Mouse (Mus musculus) frontal cortex, postnatal 14 days (tissue): ENCODE measurements at regions not wholly inside any gene's neighbourhood (a gene's known extent, or its start where the extent isn't known, plus 50 kb on each side); places are given as distances from the start of the nearest gene placed in this dataset.

ENCODE experiments used
- DNase-seq, 2 experiments: peaks; one replicate each; pipeline ENCODE4 v3.0.0; 2022; ENCODE audit warnings: low spot score in 2 of 2

DNA sequence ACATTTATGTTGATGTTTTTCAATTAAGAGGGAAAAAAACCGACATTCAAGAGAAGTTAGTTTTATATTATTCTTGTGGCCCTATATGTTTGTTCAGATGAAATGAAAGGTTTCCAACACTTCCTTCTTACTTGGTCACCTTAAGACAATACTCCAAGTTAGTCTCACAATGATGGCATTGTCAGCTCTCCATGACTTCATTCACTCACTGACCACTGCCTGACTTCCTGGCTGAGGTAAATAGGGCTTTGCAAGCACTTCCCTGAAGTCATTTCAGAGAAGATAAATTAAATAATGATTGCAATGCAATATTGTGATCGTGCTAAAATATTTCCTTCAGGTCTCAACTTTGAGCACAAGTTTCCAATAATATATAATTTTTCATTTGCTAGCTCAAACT, 197.9 kb upstream of the Cep162 start:
- DNase-seq: no peak

DNA sequence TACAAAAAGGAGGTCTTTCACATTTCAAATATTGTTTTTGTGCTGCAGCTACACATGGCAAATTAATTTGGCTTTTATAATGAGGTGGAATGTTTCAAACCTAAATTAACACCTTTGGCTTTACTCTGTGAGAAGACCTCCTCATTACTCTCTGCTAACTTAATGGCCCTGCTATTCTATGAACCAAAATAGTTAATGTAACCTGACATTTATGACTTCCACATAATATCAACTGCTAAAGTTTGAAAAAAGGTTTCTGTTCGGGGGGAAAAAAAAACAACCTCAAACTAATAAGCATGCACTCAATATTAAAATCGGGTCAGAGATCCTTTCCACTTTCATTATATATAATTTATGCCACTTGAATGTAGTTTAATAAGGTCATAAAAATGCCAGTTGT, 197.2 kb upstream of the Cep162 start:
- no peak for DNase-seq

DNA sequence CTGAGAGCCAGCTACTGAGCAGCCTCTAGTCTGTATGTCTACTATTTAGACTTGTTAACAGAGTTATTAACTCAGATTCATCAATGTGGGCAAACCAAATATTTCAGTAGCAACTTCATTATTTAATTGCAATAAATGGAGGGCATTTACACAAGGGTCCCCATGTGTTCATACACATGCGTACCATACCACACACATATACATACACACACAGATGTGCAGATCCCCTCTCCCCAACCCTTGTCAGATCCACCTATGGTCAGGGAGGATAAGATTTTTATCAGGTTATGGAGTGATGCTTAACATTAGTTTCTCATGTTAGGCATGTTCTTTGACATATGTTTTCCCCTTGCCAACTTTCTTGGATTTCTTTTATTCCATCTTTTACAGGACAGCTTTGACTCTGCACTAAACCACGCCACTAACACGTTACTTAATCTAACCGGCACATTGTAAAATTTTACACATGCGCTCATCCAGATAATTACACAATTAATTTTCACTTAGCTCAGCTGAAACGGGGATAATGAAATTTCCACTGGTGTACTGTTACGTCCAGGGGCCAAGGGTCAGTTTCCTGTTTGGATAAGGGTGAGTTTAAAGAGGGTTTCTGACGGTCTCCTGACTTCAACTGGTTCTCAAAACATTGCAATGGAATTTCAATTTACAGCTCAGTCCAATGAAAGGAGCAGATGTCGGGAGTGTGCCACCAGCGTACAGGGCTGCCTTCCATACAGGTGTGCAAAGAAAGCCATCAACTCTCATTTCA, 188.3 kb upstream of the Cep162 start:
- DNase-seq: no peak

DNA sequence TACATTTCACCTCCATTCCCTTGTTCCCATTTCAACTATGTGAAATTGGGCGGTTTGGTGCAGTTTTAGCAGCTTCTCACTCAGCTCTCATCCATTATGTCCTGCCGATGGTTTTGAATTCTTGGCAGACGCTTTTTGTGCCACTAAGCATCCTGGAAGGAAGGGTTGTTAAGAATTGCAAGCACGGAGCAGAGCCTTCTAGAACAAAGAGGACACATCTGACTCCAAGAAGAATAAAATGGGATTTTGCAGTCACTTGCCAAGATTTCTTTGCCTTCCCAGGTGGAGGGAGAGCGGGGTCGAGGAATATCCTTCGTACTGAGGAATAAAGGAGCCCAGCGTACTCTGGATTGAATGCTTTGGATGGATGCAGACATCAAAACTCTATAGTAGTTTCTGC, 176.7 kb upstream of the Cep162 start:
- no peak for DNase-seq

DNA sequence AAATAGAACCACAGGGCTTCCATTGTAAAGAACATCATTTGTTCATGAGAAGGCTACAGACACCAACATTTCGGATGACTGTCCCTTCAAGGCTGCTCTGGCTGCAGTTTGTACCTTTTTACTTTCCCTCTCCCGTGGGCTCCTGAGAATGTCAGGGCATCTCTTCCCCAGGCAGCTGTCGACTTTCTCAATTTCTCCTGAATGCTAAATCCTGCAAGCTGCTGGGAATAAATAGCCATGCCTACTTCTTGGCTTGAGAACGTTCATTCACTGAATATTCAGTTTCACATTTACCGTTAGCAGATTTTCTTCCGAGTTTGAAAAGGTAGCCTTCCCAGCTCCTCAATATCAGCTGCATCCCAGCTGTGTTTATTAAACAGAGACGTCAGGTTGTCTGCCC, 176.2 kb upstream of the Cep162 start:
- no peak for DNase-seq

DNA sequence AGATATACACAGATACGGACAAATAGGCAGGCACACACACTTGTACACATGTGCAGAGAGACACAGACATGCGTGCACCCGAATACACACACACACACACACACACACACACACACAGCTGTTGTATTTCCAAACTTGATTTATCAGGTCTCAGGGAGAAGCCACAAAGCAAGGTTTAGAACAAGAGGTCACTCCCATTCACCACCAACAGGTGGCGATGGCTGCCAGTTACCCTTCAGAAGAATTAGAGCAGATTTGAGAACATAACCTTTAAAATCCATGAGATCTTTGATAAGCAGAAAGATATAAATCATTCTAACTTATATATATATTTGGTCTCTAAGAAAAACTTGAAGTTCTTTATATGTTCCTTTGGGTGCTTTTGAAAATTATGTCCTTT, 169.9 kb upstream of the Cep162 start:
- peak in 1 of 2 experiments; percentile 16 for DNase-seq

DNA sequence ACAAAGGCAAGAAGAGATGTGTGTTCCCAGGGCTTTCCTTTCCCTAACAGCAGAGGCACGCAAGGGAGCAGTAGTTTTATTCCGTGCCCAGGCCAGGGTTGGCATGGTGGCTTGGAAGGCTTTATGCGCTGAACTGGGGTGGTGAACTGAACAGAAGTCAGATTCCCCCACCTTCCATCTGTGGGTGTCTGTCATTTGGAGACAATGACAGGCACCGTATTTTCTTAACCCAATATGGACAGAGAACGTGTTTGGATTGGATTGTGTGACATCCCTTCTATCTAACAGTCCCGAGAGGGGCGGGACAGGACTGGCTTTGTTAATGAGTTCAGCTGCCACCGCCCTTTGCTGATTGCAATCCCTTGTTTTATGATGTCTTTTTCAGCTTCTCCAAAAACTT, 165.8 kb upstream of the Cep162 start:
- no peak for DNase-seq

DNA sequence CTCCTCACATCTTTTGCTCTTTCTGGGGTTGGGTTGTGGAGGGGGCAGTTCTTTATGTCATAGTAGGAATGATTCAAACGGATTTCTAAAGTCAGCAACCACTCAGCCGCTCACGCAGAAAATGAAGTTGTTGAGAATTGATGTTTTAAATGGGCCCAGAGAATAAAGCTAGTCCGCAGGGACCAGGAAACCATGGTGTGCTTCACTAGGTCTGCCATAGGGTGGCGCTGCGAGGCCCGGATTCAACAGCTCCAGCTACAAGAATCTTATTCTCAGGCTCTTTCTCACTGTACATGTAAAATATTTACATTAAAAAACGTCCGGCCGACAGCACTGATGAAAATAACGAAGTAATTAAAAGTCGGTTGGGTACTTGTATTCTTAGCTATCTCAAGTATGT, 164.0 kb upstream of the Cep162 start:
- peak; percentile 18 to 72 for DNase-seq

DNA sequence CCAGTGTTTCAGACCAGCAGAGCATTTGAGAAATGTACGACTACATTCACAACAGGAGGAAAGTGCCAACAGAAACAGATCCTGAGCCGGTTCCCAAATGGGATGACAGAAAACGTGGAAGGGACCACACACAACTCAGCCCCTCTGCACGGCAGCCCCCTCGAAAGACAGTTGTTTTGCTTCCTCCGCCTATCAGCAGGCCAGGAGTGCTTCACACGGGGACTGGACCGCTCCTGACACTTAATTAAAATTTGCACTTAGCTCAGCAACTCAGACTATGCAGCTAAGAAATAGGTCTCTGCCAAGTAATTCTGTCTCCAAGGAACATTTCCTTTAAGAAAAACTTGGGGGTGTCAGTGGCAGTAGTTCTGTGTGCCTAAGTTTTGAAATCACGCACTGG, 157.6 kb upstream of the Cep162 start:
- no peak for DNase-seq

DNA sequence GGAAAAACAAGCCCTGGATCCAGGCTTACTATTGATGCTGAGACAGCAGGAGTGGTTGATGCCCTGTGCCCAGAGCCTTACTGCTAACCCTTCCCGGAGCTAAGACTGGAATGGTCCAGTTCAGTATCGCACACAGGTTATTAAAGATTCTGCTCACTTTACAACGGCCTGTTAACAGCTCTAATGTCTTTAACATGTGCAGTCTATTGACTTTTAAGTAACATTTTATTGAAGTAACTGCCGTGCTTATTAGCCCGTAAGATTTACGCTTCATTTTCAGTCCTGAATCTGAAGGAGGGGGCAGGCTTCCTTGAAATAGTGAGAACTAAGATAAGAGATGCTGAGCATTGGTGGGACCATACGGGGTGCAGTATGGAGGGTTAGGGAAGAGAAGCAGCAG, 155.7 kb upstream of the Cep162 start:
- DNase-seq: no peak

DNA sequence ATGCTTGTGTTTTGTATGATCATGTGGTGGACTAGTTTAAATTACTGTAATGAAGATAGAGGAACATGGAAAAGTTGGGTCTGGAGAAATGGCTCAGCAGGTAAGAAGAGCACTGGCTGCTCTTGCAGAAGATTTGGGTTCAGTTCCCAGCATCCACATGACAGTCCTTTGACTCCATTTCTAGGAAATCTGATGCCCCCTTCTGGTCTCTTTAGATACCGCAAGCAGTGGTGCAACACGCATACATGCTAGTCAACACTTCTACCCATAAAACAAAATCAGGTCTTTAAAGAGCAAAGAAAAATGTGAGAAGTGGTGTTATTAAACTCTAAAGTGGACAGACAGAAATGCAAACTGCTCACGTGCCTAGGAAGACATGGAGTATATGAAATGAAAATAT, 154.4 kb upstream of the Cep162 start:
- DNase-seq: no peak

DNA sequence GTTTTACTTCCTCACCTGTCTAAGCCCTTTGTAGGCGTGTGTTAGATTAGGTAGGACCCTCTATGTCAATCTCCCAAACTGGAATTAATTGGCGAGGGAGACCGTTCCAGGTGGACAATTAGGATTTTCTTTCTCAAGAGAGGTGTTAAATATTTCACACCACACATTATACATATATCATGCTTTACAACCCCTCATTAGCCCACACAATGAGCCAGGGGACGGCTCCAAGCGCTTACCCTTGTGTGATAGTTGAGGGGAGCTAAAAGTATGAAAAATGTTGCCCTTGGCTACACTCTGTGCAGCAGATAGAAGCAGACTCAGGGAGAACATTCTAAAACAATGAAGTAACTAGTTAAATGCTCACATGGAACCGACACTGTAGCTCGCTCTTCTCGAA, 153.5 kb upstream of the Cep162 start:
- DNase-seq: no peak

DNA sequence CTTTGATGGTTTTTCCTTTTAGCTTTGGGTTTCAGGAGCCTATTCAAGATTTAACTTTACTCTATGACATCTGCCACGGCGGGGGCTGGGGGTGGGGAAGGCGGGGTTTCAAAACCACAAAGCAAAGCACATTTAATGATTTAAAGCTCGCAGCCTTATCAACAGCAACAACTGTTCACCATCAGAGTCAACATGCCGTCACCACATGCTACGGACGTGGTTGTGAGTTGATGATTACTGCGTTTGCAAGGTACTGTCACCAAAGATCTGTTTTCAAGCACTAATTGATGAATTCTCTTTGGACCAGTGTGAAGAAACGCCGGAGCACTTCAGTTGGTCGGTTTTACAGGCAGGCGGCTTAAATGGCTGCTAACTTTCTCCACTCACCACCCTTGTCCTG, 151.1 kb upstream of the Cep162 start:
- no peak for DNase-seq

DNA sequence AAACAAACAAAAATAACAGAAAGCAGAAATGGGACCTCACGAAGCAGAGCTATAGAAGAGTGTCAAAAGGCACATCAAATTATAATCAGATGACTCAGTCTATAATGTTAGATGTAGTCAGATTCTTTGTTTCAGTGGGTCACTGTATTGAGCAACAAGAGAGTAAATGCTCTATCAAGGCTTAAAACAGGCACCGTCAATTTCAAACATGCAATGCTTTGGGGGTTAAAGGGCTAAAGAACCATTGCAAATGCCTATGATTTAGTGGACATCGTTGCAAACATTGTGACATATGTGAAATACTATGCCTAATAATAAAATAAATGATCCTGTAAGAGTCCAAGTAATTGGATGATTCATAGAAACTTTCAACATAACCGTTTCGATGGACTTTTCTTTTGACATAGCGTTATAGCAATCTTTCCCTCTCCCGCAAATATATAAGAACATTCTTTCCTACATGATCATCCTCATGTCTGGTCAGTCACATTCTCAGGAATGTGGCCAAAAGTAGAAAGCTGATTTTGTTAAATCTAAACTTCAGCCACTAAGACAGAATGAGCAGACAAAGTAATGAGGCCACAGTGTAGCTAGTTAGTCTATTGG, 149.9 kb upstream of the Cep162 start:
- DNase-seq: no peak

DNA sequence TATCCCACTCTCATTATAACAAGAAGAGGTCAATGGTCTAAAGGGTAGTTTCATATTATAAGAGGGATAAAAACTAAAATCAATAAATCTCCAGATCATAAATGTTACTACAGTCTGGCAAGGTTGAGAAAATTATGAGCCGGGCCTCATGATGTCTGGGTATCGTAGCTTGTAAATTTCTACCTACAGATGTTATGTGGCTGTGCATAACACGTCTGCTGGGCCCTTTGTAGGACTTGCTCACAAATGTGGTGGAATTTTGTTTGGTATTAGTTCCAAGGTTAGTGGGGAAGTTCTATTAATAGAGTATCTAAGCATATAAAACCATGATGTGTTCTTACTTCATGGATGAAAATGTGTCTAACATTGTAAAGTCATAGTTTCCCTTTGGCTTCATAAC, 146.7 kb upstream of the Cep162 start:
- no peak for DNase-seq

DNA sequence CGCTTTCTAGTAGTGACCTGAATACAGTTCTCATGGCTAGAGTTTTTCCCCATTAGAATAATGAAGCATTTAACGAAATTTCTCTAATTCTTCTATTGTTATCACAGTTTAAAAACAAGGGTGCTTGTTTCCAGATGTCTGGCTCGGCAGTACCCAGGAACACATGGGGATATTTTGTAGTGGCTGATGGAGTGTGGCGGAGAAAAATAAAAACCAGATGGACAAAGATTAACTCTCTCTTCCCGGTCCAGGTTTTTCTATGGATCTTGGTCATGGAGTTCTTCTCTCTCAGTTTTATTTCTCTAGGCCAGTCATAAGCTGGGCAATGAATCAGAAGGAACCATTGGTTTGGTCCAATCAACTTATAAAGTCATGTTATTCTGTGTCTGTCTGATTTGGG, 132.2 kb upstream of the Cep162 start:
- DNase-seq: no peak

DNA sequence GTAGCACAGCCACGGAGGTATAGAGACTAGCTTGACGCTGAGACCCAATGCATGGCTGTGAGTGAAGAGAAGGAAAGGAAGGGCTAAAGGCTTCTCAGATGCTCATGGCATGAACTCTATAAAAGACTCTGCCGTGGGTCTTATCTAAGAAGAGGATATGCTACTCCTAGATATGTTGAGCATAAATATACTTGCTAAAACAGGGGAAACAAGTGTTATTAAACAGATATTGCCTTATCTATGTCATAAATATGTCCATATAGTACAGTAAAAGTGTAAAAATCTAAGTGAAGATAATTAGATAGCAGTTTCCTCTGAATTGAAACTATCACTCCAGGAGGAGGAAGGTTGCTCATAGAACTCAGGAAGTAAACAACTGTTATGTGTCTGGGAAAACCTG, 128.2 kb upstream of the Cep162 start:
- no peak for DNase-seq

DNA sequence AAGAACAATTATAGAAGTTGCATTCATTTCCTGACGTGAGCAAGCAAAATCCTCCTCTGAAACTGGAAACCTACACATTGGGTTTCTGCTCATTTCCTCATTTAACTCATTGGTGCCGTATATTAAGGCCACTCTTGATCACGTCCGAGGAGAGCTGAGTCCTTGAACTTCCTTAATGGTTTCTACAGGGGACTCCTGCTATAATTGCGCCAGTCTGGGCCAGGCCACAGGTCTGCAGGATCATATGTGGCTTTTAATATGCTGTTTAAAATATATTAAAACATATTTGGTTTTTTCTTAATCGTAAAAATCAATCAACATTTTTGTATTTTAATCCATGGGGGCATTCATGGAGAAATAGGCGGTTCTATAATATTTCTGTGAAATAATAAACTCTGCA, 122.6 kb upstream of the Cep162 start:
- DNase-seq: no peak

DNA sequence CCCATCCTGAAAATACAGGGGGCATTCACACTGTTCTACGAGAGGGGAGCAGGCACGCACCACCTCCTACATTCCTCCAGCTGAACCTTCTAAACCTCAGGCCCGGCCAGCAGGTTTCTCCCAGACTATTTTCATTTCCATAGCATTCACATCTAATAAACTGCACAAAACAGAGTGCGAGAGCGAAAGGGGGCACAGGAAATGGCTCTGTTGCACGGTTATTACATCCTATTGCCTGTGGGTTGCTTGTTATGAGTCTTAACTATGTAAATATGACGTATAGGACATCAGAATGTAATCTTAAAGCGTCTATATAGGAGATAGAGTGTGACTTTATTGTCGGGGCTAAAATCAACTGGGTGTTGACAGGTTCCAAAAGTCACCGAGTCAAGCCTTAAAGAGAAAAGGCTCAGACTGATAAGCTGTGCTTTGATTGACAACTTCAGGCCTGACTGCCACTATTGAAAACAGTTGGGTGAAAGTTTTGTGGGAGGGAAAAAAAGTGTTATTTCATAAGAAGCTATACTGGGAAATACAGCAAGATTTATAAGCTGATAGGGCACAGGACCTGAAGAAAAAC, 121.5 kb upstream of the Cep162 start:
- no peak for DNase-seq

DNA sequence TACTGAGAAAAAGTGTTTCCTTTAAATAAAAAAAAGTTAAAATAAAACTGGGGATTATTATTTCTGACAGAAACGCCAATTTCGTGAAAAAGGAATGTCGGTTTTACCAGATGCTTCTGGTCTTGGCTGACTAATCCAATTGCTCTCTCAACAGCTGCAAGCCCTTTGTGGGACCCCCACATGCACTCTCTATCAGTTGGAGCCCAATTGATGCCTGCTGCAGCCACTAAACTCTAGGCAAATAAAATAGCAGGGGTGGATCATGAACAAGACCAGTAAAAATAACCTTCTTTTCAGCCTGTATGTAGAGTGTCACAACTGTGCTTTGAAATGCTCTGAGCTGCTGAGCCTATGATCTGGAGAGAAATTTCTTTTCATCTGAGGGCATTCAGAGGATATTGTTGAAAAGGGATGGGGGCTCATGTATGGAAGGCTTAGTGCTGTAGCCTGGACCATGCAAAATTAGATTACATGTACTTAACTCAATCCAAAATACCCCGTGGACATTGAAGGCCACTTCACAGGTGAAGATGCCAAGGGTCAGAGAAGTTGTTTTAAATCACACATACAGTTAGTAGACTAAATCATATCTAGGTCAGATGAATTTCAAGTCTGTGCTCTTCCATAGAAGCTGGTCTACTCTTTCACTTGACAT, 117.0 kb upstream of the Cep162 start:
- DNase-seq: no peak

DNA sequence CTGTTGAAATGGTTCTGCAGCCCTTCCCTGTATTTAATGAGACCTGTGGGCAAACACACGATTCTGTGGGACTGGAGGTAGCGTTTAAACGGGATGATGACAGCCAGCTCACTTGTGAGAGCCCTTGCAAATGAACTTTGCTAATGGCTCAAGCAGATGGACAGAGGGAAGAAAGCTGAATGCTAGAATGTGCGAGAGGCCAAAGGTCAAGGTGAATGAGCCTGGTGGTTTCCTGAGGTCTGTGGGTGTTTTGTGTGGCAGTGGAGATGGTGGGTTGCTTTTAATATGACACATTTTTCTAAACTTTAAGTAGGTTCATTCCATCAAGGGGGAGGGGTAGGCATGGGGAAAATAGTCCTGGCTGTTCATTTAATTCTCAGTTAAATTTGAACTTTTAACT, 113.7 kb upstream of the Cep162 start:
- DNase-seq: no peak

DNA sequence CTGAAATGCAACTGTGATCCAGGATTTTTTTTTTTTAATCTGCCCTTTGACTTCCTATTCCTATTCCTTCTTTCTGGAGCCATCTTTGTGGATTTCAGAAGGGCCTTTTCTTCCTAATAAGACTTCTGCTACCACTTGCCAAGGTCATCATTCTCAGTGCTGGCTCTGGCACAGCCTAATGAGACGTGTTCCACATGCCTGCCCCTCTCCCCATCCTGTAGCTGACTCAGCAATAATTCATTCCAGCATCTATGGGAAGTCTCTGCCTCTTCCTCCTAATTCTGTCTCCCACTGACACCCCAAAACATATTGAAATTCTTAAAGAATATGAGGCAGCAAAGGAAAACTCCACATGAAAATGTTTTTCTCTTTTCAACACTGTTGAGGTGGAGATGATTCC, 91.7 kb upstream of the Cep162 start:
- DNase-seq: no peak

DNA sequence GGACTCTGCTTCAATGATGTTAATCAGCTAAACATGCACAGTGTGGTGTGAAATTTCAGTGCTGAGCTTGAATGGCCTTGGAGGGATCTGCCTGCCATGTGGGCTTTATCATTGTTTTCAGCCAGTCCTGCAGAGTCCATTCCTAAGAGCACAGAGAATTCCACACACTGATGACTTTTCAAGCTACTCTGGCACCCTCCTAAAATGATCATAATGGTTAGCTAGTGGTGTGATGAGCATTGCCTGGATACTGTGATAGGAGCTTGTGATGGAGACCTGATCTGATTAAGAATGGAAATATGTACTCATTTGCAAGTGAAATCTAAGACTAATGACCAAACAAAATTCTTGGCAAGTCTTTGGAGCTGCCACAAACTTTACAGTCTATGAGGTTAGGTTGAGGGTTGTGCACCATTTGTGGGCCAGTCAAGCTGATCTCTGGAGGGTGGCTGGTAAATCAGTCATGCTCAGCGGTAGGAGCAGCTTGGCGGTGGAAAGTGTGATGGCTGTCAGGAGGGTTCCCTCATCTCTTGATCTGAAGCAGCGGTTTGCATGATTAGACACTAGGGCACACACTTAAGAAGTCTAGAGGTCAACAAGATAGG, 91.0 kb upstream of the Cep162 start:
- no peak for DNase-seq
